Mouse (Mus musculus) midbrain, postnatal 0 days (tissue): Measurements from ENCODE around the gene Kalrn. TPM values are rescaled to one million over a fixed set of nuclear protein-coding genes. Genes with fewer than 3 reads are reported as not detected.
A peak's percentile ranks its signal among the peaks of the same experiment; 100 is the strongest.

Experiments
- ATAC-seq: fragments of 200-750 bp; cut with Nextera tagmentation; 2 replicates; pipeline ENCODE4 v1.8.0; 2017; ENCODE audit warnings: moderate number of reproducible peaks, mild to moderate bottlenecking, moderate TSS enrichment, moderate library complexity; ENCODE audit not compliant: low FRiP score
- DNase-seq: peaks from one replicate; pipeline ENCODE4 v3.0.0-alpha.2; 2015; ENCODE audit warnings: low spot score
- H3K27ac ChIP-seq: fragments of 300-500 bp; sonication (generic); 2 replicates; pipeline ENCODE4 v1.5.1; 2014; ENCODE audit warnings: low read depth, mild to moderate bottlenecking, low read length, mixed read lengths
- H3K27me3 ChIP-seq: fragments of 300-500 bp; sonication (generic); 2 replicates; pipeline ENCODE4 v1.6.1; 2014; ENCODE audit warnings: low read length, control low read depth, mixed read lengths; ENCODE audit not compliant: insufficient read depth
- H3K36me3 ChIP-seq: fragments of 300-500 bp; sonication (generic); 2 replicates; pipeline ENCODE4 v1.6.1; 2014; ENCODE audit warnings: low read length, control low read depth, mixed read lengths; ENCODE audit not compliant: insufficient read depth
- H3K4me1 ChIP-seq: fragments of 300-500 bp; sonication (generic); 2 replicates; pipeline ENCODE4 v1.6.1; 2014; ENCODE audit warnings: mild to moderate bottlenecking, control low read depth, antibody characterized with exemption, low read length, mixed read lengths; ENCODE audit not compliant: insufficient read depth
- H3K4me2 ChIP-seq: fragments of 300-500 bp; sonication (generic); 2 replicates; pipeline ENCODE4 v1.6.1; 2014; ENCODE audit warnings: low read depth, mild to moderate bottlenecking, low read length, mixed read lengths; ENCODE audit not compliant: poor library complexity, severe bottlenecking
- H3K4me3 ChIP-seq: fragments of 300-500 bp; sonication (generic); 2 replicates; pipeline ENCODE4 v1.5.1; 2014; ENCODE audit warnings: low read depth, mild to moderate bottlenecking, low read length, moderate library complexity
- H3K9ac ChIP-seq: fragments of 300-500 bp; sonication (generic); replicated peaks from 2 replicates; pipeline ENCODE4 v1.6.1; 2014; ENCODE audit warnings: mild to moderate bottlenecking, low read length, moderate library complexity, mixed read lengths; ENCODE audit not compliant: poor library complexity, severe bottlenecking
- H3K9me3 ChIP-seq: fragments of 300-500 bp; sonication (generic); 2 replicates; pipeline ENCODE4 v1.6.1; 2016; ENCODE audit warnings: low read length, control low read depth
- CTCF ChIP-seq: IDR thresholded peaks from 2 replicates; pipeline ENCODE4 v1.5.1; 2016; ENCODE audit warnings: antibody characterized with exemption, mild to moderate bottlenecking
- WGBS: fragments of 180-500 bp; shearing (Covaris S2); extraction: QIAGEN DNeasy Blood & Tissue Kit; methylation state at CpG from one replicate; pipeline ENCODE4 v1.1.7; 2014; 5-methylcytosine and 5-hydroxymethylcytosine counted together
- polyA plus RNA-seq: library from polyadenylated mRNA; unstranded; fragments of >200 nt; fragmentation: Nextera tagmentation; extraction: Ambion mirVana; gene quantifications from 2 replicates; pipeline ENCODE4 v1.2.1, GENCODE M21; 2015
- total RNA-seq: library from RNA; depleted of rRNA; stranded (reverse); fragments of >200 nt; gene quantifications from 2 replicates; pipeline ENCODE4 v1.2.3, GENCODE M21; 2014

The Kalrn gene
- total and polyA plus RNA-seq, 2 experiments from 2014 or later = 23.6 to 128 TPM

GRCm38 (mm10) chr16:33985372-33985771 is 588.0 kb downstream of the Kalrn start:
- no peaks in the 10 kb centered on the region for H3K4me1 ChIP-seq

GRCm38 (mm10) chr16:33983712-33984111 is 589.6 kb downstream of the Kalrn start:
- WGBS = 98% methylated on average over 6 of the region's 6 CpGs
- Histone ChIP-seq H3K4me2 (no peak overlapping the region), H3K27me3 (no peaks in the 10 kb centered on the region), H3K9ac (no peak overlapping the region), H3K4me3 (no peak overlapping the region), H3K4me1 (no peaks in the 10 kb centered on the region), H3K27ac (no peak overlapping the region), H3K36me3 (peaks cover 15% of the 10 kb centered on the region), H3K9me3 (no peaks in the 10 kb centered on the region)
- TF ChIP-seq CTCF = no peak
- ATAC-seq (no peak), DNase-seq (no peak)

More at GRCm38 (mm10) chr16:33985372-33985771, 588.0 kb downstream of the Kalrn start:
- Histone ChIP-seq H3K27ac (no peak overlapping the region), H3K9ac (no peak overlapping the region), H3K27me3 (no peaks in the 10 kb centered on the region), H3K4me3 (no peak overlapping the region), H3K9me3 (no peaks in the 10 kb centered on the region), H3K4me2 (no peak overlapping the region), H3K36me3 (peaks cover 17% of the 10 kb centered on the region)
- DNase-seq (no peak), ATAC-seq (no peak)
- TF ChIP-seq CTCF = no peak
- WGBS = 88% methylated on average over 6 of the region's 6 CpGs

- no peak overlapping the region for H3K9ac ChIP-seq
- peaks cover 22% of the 10 kb centered on the region for H3K36me3 ChIP-seq
- H3K27me3 ChIP-seq = no peaks in the 10 kb centered on the region
- no peak overlapping the region for H3K4me3 ChIP-seq
- no peak for ATAC-seq
- H3K4me2 ChIP-seq = no peak overlapping the region
- WGBS = 51% methylated on average over 2 of the region's 2 CpGs
- H3K27ac ChIP-seq = no peak overlapping the region
- H3K9me3 ChIP-seq = no peaks in the 10 kb centered on the region
- no peak for TF ChIP-seq CTCF
- DNase-seq = no peak
- H3K4me1 ChIP-seq = no peaks in the 10 kb centered on the region
Measured at GRCm38 (mm10) chr16:33979855-33980254, 593.5 kb downstream of the Kalrn start.

- no peak for ATAC-seq
- WGBS = 57% methylated on average over 2 of the region's 2 CpGs
Measured at GRCm38 (mm10) chr16:33967283-33967640, 606.1 kb downstream of the Kalrn start.

GRCm38 (mm10) chr16:33966538-33967282 is 606.6 kb downstream of the Kalrn start, which contains the start of gene Umps:
TSS of gene Umps (minus strand) at chr16:33967038.
- Histone ChIP-seq H3K9me3 (no peaks in the 10 kb centered on the region), H3K4me2 (peak within 1 kb of the TSS; percentile 69), H3K27me3 (no peaks in the 10 kb centered on the region), H3K9ac (peak within 1 kb of the TSS; percentile 76), H3K27ac (peak within 1 kb of the TSS; percentile 34; the same call in 1 of the 2 replicates), H3K4me1 (peaks cover 2% of the 10 kb centered on the region; the same call in 1 of the 2 replicates), H3K4me3 (peak within 1 kb of the TSS; percentile 72), H3K36me3 (peaks cover 5% of the 10 kb centered on the region)
- ATAC-seq (peak; percentile 95), DNase-seq (peak; percentile 92)
- TF ChIP-seq CTCF = no peak
- WGBS = 1% methylated on average over 44 of the region's 44 CpGs

More at GRCm38 (mm10) chr16:33967283-33967640, 606.1 kb downstream of the Kalrn start:
- no peak for TF ChIP-seq CTCF
- peak overlapping the region; percentile 72 for H3K4me3 ChIP-seq
- H3K9ac ChIP-seq = peak overlapping the region; percentile 76
- no peak for DNase-seq
- H3K4me2 ChIP-seq = peak overlapping the region; percentile 69
- H3K36me3 ChIP-seq = no peaks in the 10 kb centered on the region
- peaks cover 2% of the 10 kb centered on the region; the same call in 1 of the 2 replicates for H3K4me1 ChIP-seq
- no peaks in the 10 kb centered on the region for H3K27me3 ChIP-seq
- H3K9me3 ChIP-seq = no peaks in the 10 kb centered on the region
- peak overlapping the region; percentile 21; the same call in 1 of the 2 replicates for H3K27ac ChIP-seq

- DNase-seq = no peak
- no peak for ATAC-seq
- H3K9me3 ChIP-seq = no peaks in the 10 kb centered on the region
- 10% methylated on average over 15 of the region's 15 CpGs for WGBS
- H3K4me3 ChIP-seq = peak overlapping the region; percentile 72
- peaks cover 12% of the 10 kb centered on the region for H3K36me3 ChIP-seq
- H3K4me1 ChIP-seq = peaks cover 2% of the 10 kb centered on the region; the same call in 1 of the 2 replicates
- peak overlapping the region; percentile 76 for H3K9ac ChIP-seq
- H3K27ac ChIP-seq = no peak overlapping the region
- H3K27me3 ChIP-seq = no peaks in the 10 kb centered on the region
- TF ChIP-seq CTCF = no peak
- H3K4me2 ChIP-seq = peak overlapping the region; percentile 69
Measured at GRCm38 (mm10) chr16:33965878-33966537, 607.3 kb downstream of the Kalrn start.
